9 mouse cellular contexts compared by ENCODE assay signal in the genomic region with DNA sequence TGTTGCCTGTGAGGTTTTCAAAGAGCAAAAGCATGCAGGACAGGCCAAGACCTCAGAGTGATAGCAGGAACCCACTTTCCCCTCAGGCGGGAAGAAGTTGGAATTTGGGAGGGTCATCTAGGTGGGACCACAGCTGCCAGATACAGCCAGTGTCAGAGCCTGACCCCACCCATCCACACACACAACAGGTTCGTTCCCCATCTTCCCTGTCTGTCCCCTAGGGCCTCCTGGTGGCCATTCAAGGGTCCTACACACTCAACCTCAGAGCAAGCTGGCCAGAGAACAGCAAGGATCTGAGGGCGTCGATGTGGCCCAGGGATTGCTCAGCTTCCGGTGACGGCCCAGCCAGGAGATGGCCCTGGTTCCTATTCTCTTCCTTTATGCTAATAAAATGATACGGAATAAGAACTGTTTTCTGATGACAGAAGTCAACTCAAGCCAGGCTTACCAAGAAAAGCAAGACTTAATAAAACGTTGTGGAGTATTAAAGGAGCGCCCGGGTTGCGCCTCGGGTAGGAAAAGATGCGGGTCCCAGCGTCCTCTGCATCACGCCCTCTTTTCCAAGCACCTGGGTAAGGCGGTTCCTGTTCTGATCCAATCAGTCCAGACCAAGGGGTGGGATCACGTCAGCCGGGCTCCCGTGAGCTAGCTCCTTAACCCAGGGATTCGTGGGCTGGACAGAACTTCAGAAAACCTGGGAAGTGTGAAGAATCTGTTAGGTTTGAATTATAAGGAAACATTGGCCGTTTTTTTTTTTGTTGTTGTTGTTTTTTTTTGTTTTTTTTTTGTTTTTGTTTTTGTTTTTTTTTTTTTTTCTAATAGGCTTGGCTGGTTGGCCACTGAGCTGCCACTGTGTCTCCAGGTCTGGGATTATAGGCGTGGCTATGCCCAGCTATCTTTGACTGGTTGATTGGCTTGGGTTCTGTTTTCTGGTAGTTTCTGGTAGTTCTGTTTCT.
DNase-seq lines count a peak whose midpoint lies in the region; ATAC-seq lines count a peak whose summit lies in the region.
"Had no signal": no experiment of that assay in that cellular context is flagged by ENCODE, and none has a peak within 500 bp of the region (broad histone marks: within the 10 kb centered on the region; RNA-seq: fewer than 3 reads in every experiment).

No protein-coding gene starts in this region.

- DNase-seq in forebrain, embryonic 10.5 days (ENCODE audit: extremely low spot score, low spot score) = peak; percentile 46
- DNase-seq in spleen, postnatal 10 days (ENCODE audit: low spot score in 2 of 2) = peak; percentile 24 to 71
- DNase-seq in spleen, adult 12 weeks (ENCODE audit: low spot score) = no peak
- peak; percentile 56 for DNase-seq in thymus, postnatal 14 days
- no peak for DNase-seq in layer of hippocampus, adult 18-20 months (ENCODE audit: low spot score in 2 of 2)
- DNase-seq in right cerebral cortex, postnatal 4 days = no peak

- WGBS in forebrain, embryonic 10.5 days = 25% methylated on average over 22 of the region's 22 CpGs
- 23% methylated on average over 22 of the region's 22 CpGs for WGBS in forebrain, embryonic 13.5 days
- 32% methylated on average over 22 of the region's 22 CpGs for WGBS in liver, embryonic 12.5 days (ENCODE audit: insufficient replicate concordance)

- H3K4me1 ChIP-seq in forebrain, embryonic 10.5 days = peaks cover 14% of the 10 kb centered on the region
- peaks cover 11% of the 10 kb centered on the region for H3K4me1 ChIP-seq in forebrain, embryonic 13.5 days
- peaks cover 25% of the 10 kb centered on the region for H3K4me1 ChIP-seq in liver, embryonic 12.5 days

- no peak for ATAC-seq in forebrain, embryonic 13.5 days
- no peak for ATAC-seq in liver, embryonic 12.5 days

- peaks cover 39% of the 10 kb centered on the region for H3K27me3 ChIP-seq in forebrain, embryonic 10.5 days (ENCODE audit: poor library complexity, severe bottlenecking)
- peaks cover 28% of the 10 kb centered on the region for H3K27me3 ChIP-seq in forebrain, embryonic 13.5 days
- H3K27me3 ChIP-seq in liver, embryonic 12.5 days (replicated peaks) = no peaks in the 10 kb centered on the region; the same call in 1 of the 2 replicates

- H3K9me3 ChIP-seq in forebrain, embryonic 10.5 days = no peaks in the 10 kb centered on the region
- no peaks in the 10 kb centered on the region for H3K9me3 ChIP-seq in forebrain, embryonic 13.5 days (replicated peaks)
- H3K9me3 ChIP-seq in liver, embryonic 12.5 days (replicated peaks) = no peaks in the 10 kb centered on the region
- H3K9me3 ChIP-seq: limb, embryonic 13.5 days had no signal

- H3K4me3 ChIP-seq in forebrain, embryonic 10.5 days = no peak overlapping the region
- H3K4me3 ChIP-seq in forebrain, embryonic 13.5 days = no peak overlapping the region
- H3K4me3 ChIP-seq in liver, embryonic 12.5 days = no peak overlapping the region

- H3K36me3 ChIP-seq in forebrain, embryonic 10.5 days (replicated peaks) = no peaks in the 10 kb centered on the region
- H3K36me3 ChIP-seq in forebrain, embryonic 13.5 days (ENCODE audit: poor library complexity, severe bottlenecking) = no peaks in the 10 kb centered on the region
- no peaks in the 10 kb centered on the region for H3K36me3 ChIP-seq in liver, embryonic 12.5 days
- H3K36me3 ChIP-seq: limb, embryonic 13.5 days had no signal

- no peak overlapping the region for H3K27ac ChIP-seq in forebrain, embryonic 10.5 days
- H3K27ac ChIP-seq in forebrain, embryonic 13.5 days = no peak overlapping the region
- no peak overlapping the region for H3K27ac ChIP-seq in liver, embryonic 12.5 days
- H3K27ac ChIP-seq: limb, embryonic 13.5 days had no signal

- H3K4me2 ChIP-seq in forebrain, embryonic 13.5 days = no peak overlapping the region
- peak overlapping the region; percentile 78 for H3K4me2 ChIP-seq in liver, embryonic 12.5 days

- no peak overlapping the region for H3K9ac ChIP-seq in forebrain, embryonic 13.5 days
- H3K9ac ChIP-seq in liver, embryonic 12.5 days = no peak overlapping the region

Comparison
In these comparisons a context has a peak if more than half of its experiments do, and no peak if none do; other contexts are left out.
1. DNase-seq: peak in forebrain, embryonic 10.5 days (single experiment), spleen, postnatal 10 days (2 of 2) and thymus, postnatal 14 days (single experiment); none in spleen, adult 12 weeks (single experiment), layer of hippocampus, adult 18-20 months (0 of 2) and right cerebral cortex, postnatal 4 days (single experiment).